Mouse (Mus musculus): Measurements from ENCODE around the gene Vrk2. TPM values are rescaled to one million over a fixed set of nuclear protein-coding genes. Genes with fewer than 3 reads are reported as not detected.

The Vrk2 gene
- polyA plus RNA-seq, 1 experiment from 2014 or later, result 13.1 TPM

DNA sequence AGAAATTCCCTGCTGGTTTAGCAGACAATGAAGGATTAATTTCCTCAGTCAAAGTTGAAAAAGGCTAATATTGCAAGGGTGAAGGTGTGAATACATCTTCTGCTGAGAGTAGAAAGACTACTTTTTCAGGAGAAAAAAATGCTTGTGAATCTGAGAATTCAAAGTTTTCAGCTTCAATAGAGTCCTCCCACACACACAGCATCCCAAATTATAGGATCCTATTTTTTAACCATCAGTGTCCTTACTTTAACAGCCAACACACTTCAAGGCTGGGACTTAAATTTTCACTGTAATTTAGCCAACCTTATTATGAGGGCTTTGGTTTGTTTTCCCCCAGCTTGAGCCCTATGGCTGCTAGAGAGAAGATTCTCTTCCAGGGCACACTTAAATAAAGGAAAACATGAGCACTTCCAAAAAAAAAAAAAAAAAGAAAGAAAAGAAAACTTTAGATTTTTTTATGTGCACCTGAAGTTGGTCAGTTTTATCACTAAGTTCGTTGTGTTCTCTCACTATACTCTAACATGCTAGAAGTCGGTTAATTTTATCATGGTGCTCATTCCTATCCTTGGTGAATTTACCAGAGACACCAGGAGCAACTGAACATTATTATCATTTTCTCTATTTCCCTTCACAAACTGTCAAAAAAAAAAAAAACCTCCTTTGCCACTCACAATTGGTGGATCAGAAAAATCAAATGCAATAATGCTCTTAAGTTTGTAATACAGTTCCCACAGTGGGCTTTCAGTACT, 24.9 kb upstream of the Vrk2 start:
- no peak for ATAC-seq
- Histone ChIP-seq H3K4me1 (ENCODE audit: insufficient read depth) (no peaks in the 10 kb centered on the region), H3K9ac (replicated peaks) (no peak overlapping the region), H3K36me3 (replicated peaks; ENCODE audit: insufficient read depth, low read length) (no peaks in the 10 kb centered on the region), H3K4me3 (ENCODE audit: low read depth, low read length) (no peak overlapping the region), H3K27ac (ENCODE audit: low read depth) (no peak overlapping the region), H3K4me2 (ENCODE audit: low read depth, low read length) (no peak overlapping the region), H3K9me3 (ENCODE audit: low read length) (no peaks in the 10 kb centered on the region), H3K27me3 (ENCODE audit: insufficient read depth, low read length) (no peaks in the 10 kb centered on the region)
- TF ChIP-seq CTCF (IDR thresholded peaks at IDR 0.05; ENCODE audit: low read depth) (no peak), EP300 (IDR thresholded peaks at IDR 0.05; ENCODE audit: low read depth) (no peak)
- 76% methylated on average over 2 of the region's 2 CpGs for WGBS (ENCODE audit: insufficient replicate concordance)
- no peak for DNase-seq

DNA sequence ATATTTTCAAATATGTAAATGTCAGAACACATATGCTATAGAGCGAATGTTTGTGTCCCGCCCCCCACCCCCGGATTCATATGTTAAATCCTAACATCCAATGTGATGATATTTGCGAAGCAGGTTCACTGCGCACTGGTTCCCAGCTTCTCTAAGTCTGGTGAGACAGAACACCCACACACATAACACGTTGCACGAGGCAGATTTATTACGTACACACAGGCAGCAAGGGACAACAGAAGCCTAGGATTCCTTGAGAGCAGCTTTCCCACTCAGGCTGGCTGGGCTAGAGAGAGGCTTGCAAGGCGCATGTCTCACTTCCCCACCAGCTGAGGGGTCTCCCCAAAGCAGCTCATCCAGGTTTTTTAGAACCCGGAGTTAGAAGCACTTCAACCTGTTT, 15.0 kb upstream of the Vrk2 start:
- H3K4me1 ChIP-seq (ENCODE audit: insufficient read depth), result no peaks in the 10 kb centered on the region
- H3K4me3 ChIP-seq (ENCODE audit: low read depth, low read length), result no peak overlapping the region
- ATAC-seq, result no peak
- H3K9ac ChIP-seq (replicated peaks), result no peak overlapping the region
- no peak for TF ChIP-seq EP300 (IDR thresholded peaks at IDR 0.05; ENCODE audit: low read depth)
- no peak for TF ChIP-seq CTCF (IDR thresholded peaks at IDR 0.05; ENCODE audit: low read depth)
- H3K36me3 ChIP-seq (replicated peaks; ENCODE audit: insufficient read depth, low read length), result no peaks in the 10 kb centered on the region
- no peak overlapping the region for H3K4me2 ChIP-seq (ENCODE audit: low read depth, low read length)
- H3K27ac ChIP-seq (ENCODE audit: low read depth), result no peak overlapping the region
- WGBS (ENCODE audit: insufficient replicate concordance), result 70% methylated on average over 10 of the region's 10 CpGs
- H3K27me3 ChIP-seq (ENCODE audit: insufficient read depth, low read length), result no peaks in the 10 kb centered on the region
- no peaks in the 10 kb centered on the region for H3K9me3 ChIP-seq (ENCODE audit: low read length)
- DNase-seq, result no peak

DNA sequence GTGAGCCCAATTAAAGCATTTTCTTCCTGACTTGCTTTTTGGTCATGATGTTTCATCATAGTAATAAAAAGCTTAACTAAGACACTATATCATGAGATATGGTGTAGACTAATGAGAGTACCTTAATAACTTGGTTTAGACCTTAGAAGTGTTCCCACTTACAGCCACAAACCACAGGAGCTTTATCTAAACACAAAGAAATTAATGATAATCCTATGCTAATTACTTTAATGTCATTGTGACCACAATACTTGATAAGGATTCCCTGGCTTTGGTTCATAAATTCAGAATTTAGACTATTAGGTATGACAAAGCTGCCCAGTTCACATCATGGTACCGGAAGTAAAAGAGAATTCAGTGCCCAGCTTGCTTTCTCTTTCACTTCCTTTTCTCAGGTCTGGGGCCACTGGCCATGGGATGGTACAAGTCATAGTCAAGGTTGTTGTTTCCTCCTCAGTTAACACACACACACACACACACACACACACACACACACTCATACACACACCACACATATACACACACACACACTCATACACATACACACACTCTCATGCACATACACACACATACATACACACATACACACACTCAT, 10.4 kb upstream of the Vrk2 start:
- H3K36me3 ChIP-seq (replicated peaks; ENCODE audit: insufficient read depth, low read length), result no peaks in the 10 kb centered on the region

DNA sequence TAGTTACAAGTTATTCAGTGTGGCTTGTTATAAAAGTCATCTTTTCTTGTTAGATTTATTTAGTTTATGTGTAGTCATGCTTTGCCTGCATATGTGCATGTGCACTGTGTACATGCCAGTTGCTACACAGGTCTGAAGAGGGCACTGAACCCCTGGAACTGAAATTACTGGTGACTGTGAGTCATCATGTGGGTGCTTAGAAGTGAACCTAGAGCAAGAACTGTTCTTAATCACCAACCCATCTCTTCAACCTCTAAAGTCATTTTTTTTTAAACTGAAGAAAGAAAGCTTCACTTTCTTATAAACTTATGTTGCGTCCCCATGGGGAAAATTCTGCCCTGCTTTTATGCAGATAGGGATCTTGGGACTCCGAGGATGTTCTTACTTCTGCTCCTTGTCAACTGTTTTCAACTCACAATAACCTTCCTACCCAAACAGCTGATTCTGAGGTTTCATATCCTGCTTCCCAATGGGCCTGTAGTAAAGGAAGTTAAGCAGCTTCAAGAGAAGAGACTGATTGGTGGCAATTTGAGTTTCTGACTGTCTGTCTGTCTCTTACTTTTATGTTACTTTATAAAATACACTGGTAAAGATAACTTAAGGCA, 7.9 kb upstream of the Vrk2 start:
- WGBS (ENCODE audit: insufficient replicate concordance), result 52% methylated on average over 2 of the region's 2 CpGs
- no peak for DNase-seq
- no peak for TF ChIP-seq CTCF (IDR thresholded peaks at IDR 0.05; ENCODE audit: low read depth)
- TF ChIP-seq EP300 (IDR thresholded peaks at IDR 0.05; ENCODE audit: low read depth), result no peak

More for the DNA sequence above, 10.4 kb upstream of the Vrk2 start:
- TF ChIP-seq EP300 (IDR thresholded peaks at IDR 0.05; ENCODE audit: low read depth) (no peak), CTCF (IDR thresholded peaks at IDR 0.05; ENCODE audit: low read depth) (no peak)
- H3K27me3 ChIP-seq (ENCODE audit: insufficient read depth, low read length), result no peaks in the 10 kb centered on the region
- H3K4me2 ChIP-seq (ENCODE audit: low read depth, low read length), result no peak overlapping the region
- no peak overlapping the region for H3K4me3 ChIP-seq (ENCODE audit: low read depth, low read length)
- no peaks in the 10 kb centered on the region for H3K9me3 ChIP-seq (ENCODE audit: low read length)
- 54% methylated on average over 1 of the region's 1 CpGs for WGBS (ENCODE audit: insufficient replicate concordance)
- no peak overlapping the region for H3K9ac ChIP-seq (replicated peaks)
- ATAC-seq, result peak; percentile 41
- no peak for DNase-seq
- H3K4me1 ChIP-seq (ENCODE audit: insufficient read depth), result no peaks in the 10 kb centered on the region
- no peak overlapping the region for H3K27ac ChIP-seq (ENCODE audit: low read depth)

DNA sequence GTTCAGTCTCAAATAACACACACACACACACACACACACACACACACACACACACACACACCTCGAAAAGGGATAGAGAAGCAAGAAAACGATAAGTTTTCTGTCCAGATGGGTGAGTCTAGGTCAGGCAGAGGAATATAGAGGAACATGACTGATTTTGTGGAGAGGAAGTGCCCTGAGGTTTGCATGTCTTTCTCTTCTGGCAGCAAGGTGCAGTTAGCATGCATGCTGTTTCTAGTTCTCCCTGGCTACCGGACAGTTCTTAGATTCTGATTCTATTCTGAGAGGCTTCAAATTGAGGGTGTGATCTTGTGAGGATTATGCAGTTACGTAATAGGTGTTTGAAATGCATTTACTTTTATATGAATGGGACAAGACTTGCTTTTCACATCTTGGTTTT, 6.9 kb upstream of the Vrk2 start:
- Histone ChIP-seq H3K36me3 (replicated peaks; ENCODE audit: insufficient read depth, low read length) (no peaks in the 10 kb centered on the region), H3K27me3 (ENCODE audit: insufficient read depth, low read length) (no peaks in the 10 kb centered on the region), H3K4me3 (ENCODE audit: low read depth, low read length) (no peak overlapping the region), H3K27ac (ENCODE audit: low read depth) (no peak overlapping the region), H3K4me1 (ENCODE audit: insufficient read depth) (0 out of 2 replicates have a peak, but pooled peaks cover 2% of the 10 kb centered on the region), H3K9ac (replicated peaks) (no peak overlapping the region), H3K9me3 (ENCODE audit: low read length) (no peaks in the 10 kb centered on the region), H3K4me2 (ENCODE audit: low read depth, low read length) (no peak overlapping the region)
- 44% methylated on average over 4 of the region's 4 CpGs for WGBS (ENCODE audit: insufficient replicate concordance)
- TF ChIP-seq CTCF (IDR thresholded peaks at IDR 0.05; ENCODE audit: low read depth) (no peak), EP300 (IDR thresholded peaks at IDR 0.05; ENCODE audit: low read depth) (no peak)
- DNase-seq (no peak), ATAC-seq (no peak)

More for the DNA sequence above, 7.9 kb upstream of the Vrk2 start:
- H3K27me3 ChIP-seq (ENCODE audit: insufficient read depth, low read length), result no peaks in the 10 kb centered on the region
- ATAC-seq, result peak; percentile 47; the same call in 1 of the 2 replicates
- H3K4me3 ChIP-seq (ENCODE audit: low read depth, low read length), result no peak overlapping the region
- no peak overlapping the region for H3K9ac ChIP-seq (replicated peaks)
- 0 out of 2 replicates have a peak, but pooled peaks cover 2% of the 10 kb centered on the region for H3K4me1 ChIP-seq (ENCODE audit: insufficient read depth)
- no peak overlapping the region for H3K27ac ChIP-seq (ENCODE audit: low read depth)
- H3K36me3 ChIP-seq (replicated peaks; ENCODE audit: insufficient read depth, low read length), result no peaks in the 10 kb centered on the region
- no peak overlapping the region for H3K4me2 ChIP-seq (ENCODE audit: low read depth, low read length)
- H3K9me3 ChIP-seq (ENCODE audit: low read length), result no peaks in the 10 kb centered on the region

DNA sequence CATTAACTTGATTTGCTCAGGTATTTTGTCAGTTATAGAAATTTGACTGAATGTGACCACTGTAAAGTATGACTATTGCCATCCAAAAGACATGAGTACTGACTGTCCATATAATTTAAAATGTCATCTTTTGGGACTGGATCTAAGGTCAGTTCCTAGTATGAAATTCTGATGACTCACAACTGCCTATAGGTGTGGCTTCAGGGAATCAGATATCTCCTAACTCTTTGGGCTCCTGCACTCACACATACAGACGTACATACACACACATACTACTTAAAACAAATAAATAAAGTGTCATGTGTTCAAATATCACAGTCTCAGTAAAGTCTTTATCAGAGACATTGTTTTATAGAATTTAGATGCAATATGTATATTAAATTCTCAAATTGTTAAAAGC, 5.1 kb upstream of the Vrk2 start:
- DNase-seq (no peak), ATAC-seq (peak; percentile 56)
- 47% methylated on average over 1 of the region's 1 CpGs for WGBS (ENCODE audit: insufficient replicate concordance)
- H3K4me3 ChIP-seq (ENCODE audit: low read depth, low read length), result no peak overlapping the region
- TF ChIP-seq CTCF (IDR thresholded peaks at IDR 0.05; ENCODE audit: low read depth) (no peak), EP300 (IDR thresholded peaks at IDR 0.05; ENCODE audit: low read depth) (no peak)
- H3K9me3 ChIP-seq (ENCODE audit: low read length), result no peaks in the 10 kb centered on the region
- H3K27ac ChIP-seq (ENCODE audit: low read depth), result no peak overlapping the region
- H3K27me3 ChIP-seq (ENCODE audit: insufficient read depth, low read length), result no peaks in the 10 kb centered on the region
- no peaks in the 10 kb centered on the region for H3K36me3 ChIP-seq (replicated peaks; ENCODE audit: insufficient read depth, low read length)
- H3K4me1 ChIP-seq (ENCODE audit: insufficient read depth), result peaks cover 6% of the 10 kb centered on the region
- no peak overlapping the region for H3K4me2 ChIP-seq (ENCODE audit: low read depth, low read length)
- no peak overlapping the region for H3K9ac ChIP-seq (replicated peaks)
